15 mouse cellular contexts compared by ENCODE assay signal in the genomic region with DNA sequence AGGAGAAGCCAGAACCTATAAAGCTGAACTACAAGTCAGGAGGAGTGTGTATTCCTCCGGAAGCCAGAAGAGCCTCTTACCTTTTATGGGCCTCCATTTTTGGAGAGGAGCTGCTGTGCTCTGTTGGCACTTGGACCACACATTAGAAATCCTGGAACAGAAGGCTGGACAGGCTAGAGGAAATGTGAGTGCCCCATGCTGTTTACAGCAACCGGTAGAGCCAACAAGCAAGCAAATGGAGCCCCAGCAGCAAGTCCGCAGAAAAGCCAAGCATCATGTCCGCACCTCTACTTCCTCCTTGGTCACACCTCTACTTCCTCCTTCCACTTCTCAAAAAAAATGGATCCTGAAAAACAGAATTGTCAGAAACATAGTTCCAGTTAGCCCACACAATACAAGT.
"Had no signal": no experiment of that assay in that cellular context is flagged by ENCODE, and none has a peak within 500 bp of the region (broad histone marks: within the 10 kb centered on the region; RNA-seq: fewer than 3 reads in every experiment).

No protein-coding gene starts in this region.

- H3K9ac ChIP-seq: lung, embryonic 14.5 days; neural tube, embryonic 15.5 days; stomach, embryonic 15.5 days had no signal

- H3K4me1 ChIP-seq: stomach, embryonic 15.5 days had no signal

- DNase-seq: kidney, postnatal 10 days; kidney, postnatal 4 days; lung, embryonic 14.5 days; lung, postnatal 10 days; lung, postnatal 4 days; midbrain, embryonic 14.5 days; thymus, adult 2 months; thymus, postnatal 25 days had no signal

- H3K36me3 ChIP-seq: limb, embryonic 10.5 days; midbrain, embryonic 10.5 days; neural tube, embryonic 15.5 days; stomach, embryonic 15.5 days had no signal

- H3K27me3 ChIP-seq: neural tube, embryonic 15.5 days; stomach, embryonic 15.5 days had no signal

- H3K9me3 ChIP-seq: limb, embryonic 10.5 days; midbrain, embryonic 10.5 days; neural tube, embryonic 15.5 days; stomach, embryonic 15.5 days had no signal

- H3K4me3 ChIP-seq: layer of hippocampus, adult 2 months; limb, embryonic 10.5 days; midbrain, embryonic 10.5 days; myocyte; neural tube, embryonic 15.5 days; stomach, embryonic 15.5 days had no signal

- H3K4me2 ChIP-seq: liver, embryonic 11.5 days; lung, embryonic 14.5 days; neural tube, embryonic 15.5 days; stomach, embryonic 15.5 days had no signal

- H3K27ac ChIP-seq: layer of hippocampus, adult 2 months; limb, embryonic 10.5 days; midbrain, embryonic 10.5 days; neural tube, embryonic 15.5 days; stomach, embryonic 15.5 days had no signal
